Mouse (Mus musculus) c-Kit-positive CD71-positive TER-119-positive erythroid progenitor cells, embryonic 14.5 days (primary cell): ENCODE results near the gene Dohh.

Experiments used
- DNase-seq: peaks from one replicate; pipeline ENCODE4 v3.0.0-alpha.2; 2013; ENCODE audit warnings: low spot score

Dohh gene

GRCm38 (mm10) chr10:81383802-81384604 is at the start of gene Dohh, which contains the start of gene Gm48551:
Gene Dohh (plus strand): TSS chr10:81384428.
Gene Gm48551 (plus strand): TSS chr10:81384466.
- DNase-seq: peak; percentile 100

- no peak for DNase-seq
These were observed 48.6 kb upstream of the Dohh start for GRCm38 (mm10) chr10:81335393-81336340.

- DNase-seq: no peak
These were observed 47.7 kb upstream of the Dohh start for GRCm38 (mm10) chr10:81336558-81336957.

GRCm38 (mm10) chr10:81340551-81341332 is 43.5 kb upstream of the Dohh start:
- DNase-seq: no peak

- DNase-seq: no peak
These were observed 42.8 kb upstream of the Dohh start for GRCm38 (mm10) chr10:81341333-81341949.

GRCm38 (mm10) chr10:81342686-81343505 is 41.3 kb upstream of the Dohh start, which contains the start of gene Gipc3:
Gene Gipc3 (minus strand): TSS chr10:81343266.
- no peak for DNase-seq

GRCm38 (mm10) chr10:81344421-81345161 is 39.6 kb upstream of the Dohh start:
- no peak for DNase-seq

- no peak for DNase-seq
These were observed 39.1 kb upstream of the Dohh start for GRCm38 (mm10) chr10:81345162-81345534.

GRCm38 (mm10) chr10:81346453-81347067 is 37.7 kb upstream of the Dohh start:
- peak; percentile 67 for DNase-seq

GRCm38 (mm10) chr10:81349146-81349545 is 35.1 kb upstream of the Dohh start:
- DNase-seq: peak; percentile 70

- DNase-seq: no peak
These were observed 34.3 kb upstream of the Dohh start for GRCm38 (mm10) chr10:81349961-81350350.

- peak; percentile 98 for DNase-seq
These were observed 33.7 kb upstream of the Dohh start, which contains the start of gene Hmg20b for GRCm38 (mm10) chr10:81350351-81351063. Gene Hmg20b (minus strand): TSS chr10:81350480.

- DNase-seq: peak; percentile 83
These were observed 32.4 kb upstream of the Dohh start for GRCm38 (mm10) chr10:81351678-81352291.

- DNase-seq: no peak
These were observed 29.3 kb upstream of the Dohh start for GRCm38 (mm10) chr10:81354738-81355477.

- no peak for DNase-seq
These were observed 28.7 kb upstream of the Dohh start for GRCm38 (mm10) chr10:81355533-81355932.

GRCm38 (mm10) chr10:81356352-81356990 is 27.8 kb upstream of the Dohh start:
- no peak for DNase-seq
